Mouse (Mus musculus) bone marrow macrophage, adult 2 months (primary cell): Measurements from ENCODE around the gene Esyt1.
A peak's percentile ranks its signal among the peaks of the same experiment; 100 is the strongest.

Source experiments
- CTCF ChIP-seq: IDR thresholded peaks from 2 replicates; pipeline ENCODE4 v1.5.1; 2012; ENCODE audit warnings: low read depth, mild to moderate bottlenecking, low read length, moderate library complexity
- POLR2A ChIP-seq: IDR thresholded peaks from 2 replicates; pipeline ENCODE4 v1.6.1; 2012; ENCODE audit warnings: mild to moderate bottlenecking, low read depth, low read length, borderline replicate concordance

DNA sequence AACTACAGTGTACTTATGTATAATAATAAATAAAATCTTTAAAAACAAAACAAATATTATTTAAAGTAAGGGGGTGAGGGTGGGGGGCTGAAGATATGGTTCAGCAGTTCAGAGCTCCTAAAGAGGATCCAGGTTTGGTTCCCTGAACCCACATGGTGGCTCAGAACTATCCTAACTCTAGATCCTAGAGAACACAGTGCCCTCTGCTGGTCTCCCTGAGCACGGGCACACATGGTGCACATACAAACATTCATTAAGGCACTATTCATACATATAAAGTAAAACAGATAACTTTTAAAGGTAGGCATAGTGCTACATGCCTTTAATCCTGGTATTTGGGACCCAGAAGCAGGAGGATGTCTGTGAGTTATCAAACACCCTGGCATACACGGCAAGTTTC lies 49.4 kb upstream of the Esyt1 start:
- TF ChIP-seq CTCF (peak; percentile 31; the same call in 1 of the 2 replicates), POLR2A (no peak)
